In the genomic region with DNA sequence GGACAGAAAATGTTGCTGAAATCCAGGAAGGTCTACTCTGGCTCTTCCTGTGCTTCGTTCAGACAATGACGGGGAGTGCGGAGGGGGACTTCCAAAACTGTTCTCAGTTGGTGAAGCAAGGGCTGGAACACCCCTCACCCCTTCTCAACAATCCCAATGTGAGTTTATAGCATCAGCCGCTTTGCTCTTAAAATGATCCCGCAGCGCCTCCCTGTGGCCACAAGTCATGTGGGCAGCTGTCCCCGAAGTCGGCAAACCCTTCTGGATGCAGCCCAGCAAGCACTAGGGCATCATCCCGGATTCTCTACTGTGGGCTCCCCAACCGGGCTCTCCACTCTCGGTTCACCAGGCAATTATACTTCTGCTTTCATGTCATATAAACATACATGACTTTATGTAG, we compare ENCODE assay signal across 9 mouse cellular contexts. TPM values are rescaled to one million over a fixed set of nuclear protein-coding genes. Genes with fewer than 3 reads are reported as not detected.
DNase-seq lines count a peak whose midpoint lies in the region; ATAC-seq and TF ChIP-seq lines count a peak whose summit lies in the region.
"Had no signal": no experiment of that assay in that cellular context is flagged by ENCODE, and none has a peak within 500 bp of the region (broad histone marks: within the 10 kb centered on the region; RNA-seq: fewer than 3 reads in every experiment).

No protein-coding gene starts in this region.

- TF ChIP-seq EP300 in lung, postnatal 0 days (IDR thresholded peaks at IDR 0.05) = no peak

- peak; percentile 62 for ATAC-seq in CD4-positive, CD25-positive, alpha-beta regulatory T cell, adult 4 months
- ATAC-seq in granulocyte monocyte progenitor cell, adult 5-6 weeks (replicated peaks; ENCODE audit: poor library complexity, severe bottlenecking) = peak; percentile 63
- peak; percentile 32; the same call in 1 of the 2 replicates for ATAC-seq in lung, postnatal 0 days

- no peaks in the 10 kb centered on the region for H3K36me3 ChIP-seq in lung, postnatal 0 days (ENCODE audit: insufficient read depth, low read length)
- H3K36me3 ChIP-seq: liver, embryonic 15.5 days had no signal

- H3K4me1 ChIP-seq in lung, postnatal 0 days (ENCODE audit: insufficient read depth, low read depth, low read length) = no peaks in the 10 kb centered on the region
- H3K4me1 ChIP-seq: liver, embryonic 15.5 days had no signal

- no peak overlapping the region for H3K9ac ChIP-seq in lung, postnatal 0 days (replicated peaks; ENCODE audit: low read depth)
- H3K9ac ChIP-seq: liver, embryonic 15.5 days had no signal

- peak; percentile 97 for TF ChIP-seq CTCF in layer of hippocampus, adult 2 months (conservative IDR thresholded peaks at IDR 0.05)
- peak; percentile 90 for TF ChIP-seq CTCF in lung, postnatal 0 days (IDR thresholded peaks at IDR 0.05)

- H3K27me3 ChIP-seq in lung, postnatal 0 days (replicated peaks; ENCODE audit: insufficient read depth, low read length) = no peaks in the 10 kb centered on the region
- H3K27me3 ChIP-seq: liver, embryonic 15.5 days had no signal

- no peak overlapping the region for H3K4me3 ChIP-seq in layer of hippocampus, adult 2 months
- H3K4me3 ChIP-seq in lung, postnatal 0 days (ENCODE audit: low read depth, low read length) = no peak overlapping the region
- H3K4me3 ChIP-seq: liver, embryonic 15.5 days had no signal

- no peak overlapping the region for H3K27ac ChIP-seq in layer of hippocampus, adult 2 months
- H3K27ac ChIP-seq in lung, postnatal 0 days (ENCODE audit: low read length) = no peak overlapping the region
- H3K27ac ChIP-seq: liver, embryonic 15.5 days had no signal

- H3K9me3 ChIP-seq in lung, postnatal 0 days (ENCODE audit: low read length) = no peaks in the 10 kb centered on the region
- H3K9me3 ChIP-seq: liver, embryonic 15.5 days had no signal

- WGBS in lung, postnatal 0 days = 5% methylated on average over 11 of the region's 11 CpGs

- DNase-seq in adrenal gland, postnatal 10 days = peak; percentile 87
- peak; percentile 80 for DNase-seq in embryo, embryonic 9.5 days (ENCODE audit: extremely low spot score)
- DNase-seq in layer of hippocampus, adult 2 months (ENCODE audit: low spot score in 2 of 2) = peak; percentile 71 to 86
- peak; percentile 84 for DNase-seq in lung, postnatal 0 days (ENCODE audit: low spot score)
- peak; percentile 80 for DNase-seq in retina, postnatal 1 day
- peak; percentile 70 to 77 for DNase-seq in thymus, postnatal 36 days

- H3K4me2 ChIP-seq in lung, postnatal 0 days (replicated peaks; ENCODE audit: low read depth, low read length) = no peak overlapping the region
- H3K4me2 ChIP-seq: liver, embryonic 15.5 days had no signal

RNA-seq across cellular contexts. Expression of gene Sacs, which starts 25.9 kb away (rescaled TPM):
- 1 to 10 TPM; 5.3 to 6.2 TPM for polyA plus RNA-seq in CD4-positive, CD25-positive, alpha-beta regulatory T cell, adult 4 months (2017; shearing (Covaris generic))
- 10 to 100 TPM in 1 of 2 experiments, 1 to 10 TPM in 1; 8.6 to 15.4 TPM for total RNA-seq in adrenal gland, postnatal 10 days (2021)
- total RNA-seq in granulocyte monocyte progenitor cell, adult 5-6 weeks (2014; fragmentation: Nextera tagmentation) = 10.2 and 13.8 TPM in 2 replicates
- 16.8 and 17.7 TPM in 2 replicates for total RNA-seq in granulocyte monocyte progenitor cell, adult 5-6 weeks (2017)
- 10 to 100 TPM; 54.8 to 62.1 TPM for total RNA-seq in layer of hippocampus, adult 2 months (2021)
- 0.75 and 1.00 TPM in 2 replicates for polyA plus RNA-seq in lung, postnatal 0 days (2015; fragmentation: Nextera tagmentation; extraction: Ambion mirVana)
